Mouse (Mus musculus): ENCODE results near the gene Serinc1.
"Not testable (repeated sequence)": the region's sequence is repeated elsewhere in the genome, so short reads cannot be mapped to it uniquely, and the experiment has no call there.

Serinc1 gene

GRCm38 (mm10) chr10:57532218-57533101, at the start of gene Serinc1:
Serinc1 (minus strand) TSS chr10:57532530.
- peak; percentile 93 to 94 for DNase-seq (ENCODE audit: low spot score in 2 of 2)

DNA sequence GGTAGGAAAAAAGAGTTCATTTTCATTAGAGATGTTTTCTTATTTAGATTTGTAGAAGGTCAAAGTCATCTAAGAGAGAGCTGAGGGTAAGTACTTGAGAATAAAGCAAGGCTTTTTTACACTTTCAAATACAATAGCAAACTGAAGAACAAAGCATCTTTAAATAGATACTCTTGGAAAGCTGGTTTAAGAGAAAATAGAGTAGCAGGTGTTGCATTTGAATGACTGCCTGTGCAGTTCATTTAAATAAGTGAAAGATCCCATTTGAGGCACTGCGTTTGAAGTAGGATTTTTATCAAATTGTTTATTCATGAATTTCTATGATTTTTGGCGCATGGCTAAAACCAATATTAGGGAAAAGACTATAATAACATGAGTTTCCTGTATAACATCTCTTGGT, 44.4 kb upstream of the Serinc1 start:
- DNase-seq (ENCODE audit: low spot score in 2 of 2): no peak

- no peak for DNase-seq (ENCODE audit: low spot score in 2 of 2)
Observed at GRCm38 (mm10) chr10:57572130-57572529, 39.8 kb upstream of the Serinc1 start.

DNA sequence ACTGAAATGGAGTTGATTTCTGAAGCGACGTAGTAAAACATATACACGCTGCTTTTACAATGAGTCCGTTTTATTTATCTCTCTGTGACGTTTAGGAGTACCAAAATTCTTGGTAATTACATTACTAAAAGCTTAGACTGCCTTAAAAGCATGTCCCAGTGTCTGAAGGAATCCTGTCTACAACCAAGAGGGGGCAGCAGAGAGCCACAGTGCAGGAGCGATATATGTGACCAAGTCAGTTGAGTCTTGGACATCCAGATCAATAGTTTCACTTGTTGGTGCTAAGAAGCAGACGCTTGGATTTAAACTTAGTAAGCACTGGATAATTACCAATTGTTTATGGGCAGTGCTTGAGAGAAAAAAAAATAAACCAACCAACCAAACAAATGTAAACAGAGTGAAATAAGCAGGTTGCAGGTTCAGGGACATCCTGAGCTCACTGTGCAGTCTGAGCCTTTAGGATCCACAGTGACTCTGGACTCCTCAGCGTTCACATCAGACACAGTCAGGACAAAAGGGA, 38.9 kb upstream of the Serinc1 start:
- DNase-seq (ENCODE audit: low spot score in 2 of 2): peak in 1 of 2 experiments; percentile 32

- DNase-seq (ENCODE audit: low spot score in 2 of 2): no peak
Observed at GRCm38 (mm10) chr10:57569023-57569931, 36.9 kb upstream of the Serinc1 start.

DNA sequence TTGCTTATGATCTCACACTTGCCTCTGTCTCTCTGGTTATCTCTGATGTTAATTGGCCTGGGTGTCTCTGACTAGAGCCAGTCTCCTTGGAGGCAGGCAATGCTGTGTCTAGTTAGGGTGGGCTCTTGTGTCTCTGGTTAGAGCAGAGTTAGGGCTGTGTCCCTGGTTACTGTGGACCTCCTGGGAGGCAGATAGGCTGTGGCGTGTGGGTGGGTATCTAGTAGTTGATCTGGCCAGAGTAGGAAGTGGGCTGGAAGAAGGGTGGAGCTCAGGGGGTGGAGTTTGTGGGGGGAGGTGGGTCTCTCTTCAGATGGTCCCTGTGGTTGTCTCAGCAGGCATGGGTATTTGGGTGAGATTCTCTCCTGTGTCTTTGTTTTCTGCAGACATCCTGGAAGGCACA, 33.9 kb upstream of the Serinc1 start:
- no peak for DNase-seq (ENCODE audit: low spot score in 2 of 2)

GRCm38 (mm10) chr10:57557597-57557996, 25.3 kb upstream of the Serinc1 start:
- DNase-seq (ENCODE audit: low spot score in 2 of 2): no peak

GRCm38 (mm10) chr10:57553719-57554118, 21.4 kb upstream of the Serinc1 start:
- DNase-seq (ENCODE audit: low spot score in 2 of 2): no peak

- DNase-seq (ENCODE audit: low spot score in 2 of 2): no peak
Observed at GRCm38 (mm10) chr10:57549631-57550030, 17.3 kb upstream of the Serinc1 start.

DNA sequence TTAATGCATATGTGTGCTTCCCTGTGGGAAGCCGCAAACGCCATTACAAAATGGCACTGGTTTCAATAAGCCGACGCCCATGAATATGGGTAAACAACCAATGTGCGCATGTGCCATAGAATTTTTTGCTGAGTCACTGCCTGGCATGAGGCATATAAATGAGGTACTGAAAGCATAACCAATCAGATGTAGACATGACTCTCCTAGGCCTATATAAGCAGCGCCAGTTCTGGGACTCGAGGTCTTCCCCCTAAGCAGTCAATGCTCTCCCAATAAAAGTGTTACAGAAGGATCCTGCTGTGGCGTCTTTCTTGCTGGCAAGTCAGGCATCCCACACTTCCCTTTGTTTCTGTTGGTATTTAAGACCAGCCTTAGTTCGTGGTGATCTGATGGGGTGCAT, 11.6 kb upstream of the Serinc1 start:
- DNase-seq (ENCODE audit: low spot score in 2 of 2): not testable (repeated sequence)

- DNase-seq (ENCODE audit: low spot score in 2 of 2): no peak
Observed at GRCm38 (mm10) chr10:57531616-57532217, 613 bp downstream of the Serinc1 start.

DNA sequence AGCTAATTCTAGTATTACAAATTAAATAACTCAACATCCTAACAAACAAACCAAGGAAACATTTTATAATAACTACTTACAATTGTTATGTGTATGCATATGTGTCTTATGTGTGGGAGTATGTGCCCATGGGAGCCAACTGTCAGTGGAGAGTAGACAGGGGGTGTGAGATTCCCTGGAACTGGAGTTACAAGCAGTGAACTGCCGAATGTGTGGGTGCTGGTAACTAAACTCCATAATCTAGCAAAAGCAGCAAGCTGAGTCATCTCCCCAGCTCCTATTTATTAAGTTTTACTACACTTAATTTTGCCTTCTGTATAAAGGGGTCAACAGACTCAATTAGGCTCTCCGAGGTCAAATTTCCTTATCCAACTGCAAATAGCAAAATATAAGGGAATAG, 1.3 kb downstream of the Serinc1 start:
- no peak for DNase-seq (ENCODE audit: low spot score in 2 of 2)

GRCm38 (mm10) chr10:57526469-57526868, 5.9 kb downstream of the Serinc1 start:
- no peak for DNase-seq (ENCODE audit: low spot score in 2 of 2)

DNA sequence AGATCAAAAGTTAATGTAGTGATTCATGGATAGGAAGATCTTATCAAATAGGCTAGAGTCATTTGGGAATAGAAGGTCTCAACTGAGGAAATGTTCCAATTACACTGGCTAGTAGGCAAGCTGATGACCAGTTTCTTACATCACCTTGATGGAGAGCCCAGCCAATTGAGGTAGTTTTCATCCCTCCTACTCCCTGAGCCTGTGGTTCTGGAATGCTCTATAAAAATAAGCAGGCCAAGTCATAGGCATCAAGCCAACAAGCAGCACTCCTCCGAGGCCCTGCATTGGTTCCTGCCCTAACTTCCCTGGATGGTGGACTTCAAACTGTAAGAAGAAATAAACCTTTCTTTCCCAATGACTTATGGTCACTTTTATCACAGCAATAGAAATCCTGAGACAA, 17.1 kb downstream of the Serinc1 start:
- no peak for DNase-seq (ENCODE audit: low spot score in 2 of 2)

GRCm38 (mm10) chr10:57514616-57515015, 17.7 kb downstream of the Serinc1 start:
- DNase-seq (ENCODE audit: low spot score in 2 of 2): no peak

GRCm38 (mm10) chr10:57499414-57500156, 32.7 kb downstream of the Serinc1 start:
- no peak for DNase-seq (ENCODE audit: low spot score in 2 of 2)

DNA sequence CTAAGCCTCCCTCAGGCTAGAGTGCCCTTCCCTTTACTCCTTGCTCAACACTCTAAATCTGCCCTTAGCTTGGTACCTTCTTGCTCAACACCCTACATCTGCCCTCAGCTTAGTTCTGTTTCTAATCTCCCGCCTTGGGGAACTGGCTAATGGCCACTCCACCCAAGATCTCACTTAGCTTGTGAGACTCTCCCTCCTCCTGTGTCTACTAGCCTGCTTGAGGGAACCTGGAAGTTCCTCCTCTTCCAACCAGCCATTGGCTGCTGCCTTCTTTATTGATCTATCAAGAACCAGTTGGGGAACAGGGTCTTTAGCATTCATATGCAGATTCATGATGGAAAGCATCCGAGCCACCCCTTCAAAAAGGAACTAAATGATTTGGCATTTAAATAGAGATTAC, 40.3 kb downstream of the Serinc1 start:
- no peak for DNase-seq (ENCODE audit: low spot score in 2 of 2)

DNA sequence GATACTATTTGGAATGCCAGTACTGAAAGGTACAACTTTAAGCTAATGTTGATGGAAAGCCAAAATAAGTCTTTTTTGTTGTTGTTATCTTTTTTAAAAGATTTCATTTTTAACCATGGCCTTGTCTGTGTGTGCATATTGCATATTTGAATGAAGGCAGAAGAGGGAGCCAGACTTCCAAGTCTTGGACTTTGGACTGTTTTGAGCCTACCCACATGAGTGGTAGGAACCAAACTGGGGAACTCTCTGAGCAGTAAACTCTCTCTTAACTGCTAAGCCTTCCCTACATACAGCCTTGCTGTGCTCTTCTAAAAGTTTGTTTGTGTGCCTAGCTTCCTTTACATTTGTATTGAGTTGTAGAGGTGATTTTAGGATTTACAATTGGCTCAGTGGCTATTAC, 43.7 kb downstream of the Serinc1 start:
- DNase-seq (ENCODE audit: low spot score in 2 of 2): no peak

DNA sequence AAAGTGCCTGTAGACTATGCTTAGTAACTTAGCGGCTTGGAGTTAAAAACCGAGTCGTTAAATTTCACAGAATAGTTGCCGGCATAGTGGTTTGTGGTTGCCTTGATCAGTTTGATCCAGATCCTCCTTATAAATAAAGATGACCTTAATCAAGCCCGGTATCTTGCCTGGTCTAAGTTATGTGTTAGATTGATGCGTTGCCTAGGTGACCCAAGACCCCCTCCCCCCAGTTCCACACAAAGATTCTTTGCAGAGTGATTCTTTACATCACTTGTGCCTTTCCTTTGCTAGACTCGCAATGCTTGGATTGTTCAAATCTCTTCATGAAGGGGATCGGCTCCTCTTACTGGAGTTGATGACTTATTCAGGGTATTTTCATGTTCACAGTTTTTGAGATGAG, 45.1 kb downstream of the Serinc1 start:
- DNase-seq (ENCODE audit: low spot score in 2 of 2): no peak

DNA sequence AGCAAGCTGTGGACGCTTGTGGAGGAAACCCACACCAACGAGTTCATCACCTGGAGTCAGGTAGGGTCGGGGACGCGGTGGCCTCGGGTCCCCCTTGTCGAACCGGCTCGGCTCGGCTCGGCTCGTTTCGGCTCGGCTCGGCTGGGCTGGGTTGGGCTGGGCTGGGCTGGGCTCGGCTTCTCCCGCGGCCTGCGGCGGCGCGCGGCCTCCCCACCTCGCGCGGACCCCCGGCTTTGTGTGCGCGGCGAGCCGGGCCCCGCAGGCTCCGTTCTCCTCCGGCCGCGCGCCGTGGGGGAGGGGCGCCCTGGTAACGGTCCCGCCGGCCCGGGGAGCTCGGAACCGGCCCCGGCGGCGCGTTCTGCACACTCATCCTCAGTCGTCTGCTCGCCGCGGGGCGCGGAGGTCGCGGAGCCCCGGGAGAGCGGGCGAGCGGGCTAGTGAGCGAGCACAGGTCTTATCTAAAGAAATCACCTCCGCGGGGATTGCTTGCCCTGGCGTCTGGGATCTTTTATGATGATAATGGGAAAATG, 45.7 kb downstream of the Serinc1 start:
- peak; percentile 45 to 83 for DNase-seq (ENCODE audit: low spot score in 2 of 2)

Data from frontal cortex, postnatal 10 days (tissue).